Mouse (Mus musculus): ENCODE measurements around the gene Rad17.

DNA sequence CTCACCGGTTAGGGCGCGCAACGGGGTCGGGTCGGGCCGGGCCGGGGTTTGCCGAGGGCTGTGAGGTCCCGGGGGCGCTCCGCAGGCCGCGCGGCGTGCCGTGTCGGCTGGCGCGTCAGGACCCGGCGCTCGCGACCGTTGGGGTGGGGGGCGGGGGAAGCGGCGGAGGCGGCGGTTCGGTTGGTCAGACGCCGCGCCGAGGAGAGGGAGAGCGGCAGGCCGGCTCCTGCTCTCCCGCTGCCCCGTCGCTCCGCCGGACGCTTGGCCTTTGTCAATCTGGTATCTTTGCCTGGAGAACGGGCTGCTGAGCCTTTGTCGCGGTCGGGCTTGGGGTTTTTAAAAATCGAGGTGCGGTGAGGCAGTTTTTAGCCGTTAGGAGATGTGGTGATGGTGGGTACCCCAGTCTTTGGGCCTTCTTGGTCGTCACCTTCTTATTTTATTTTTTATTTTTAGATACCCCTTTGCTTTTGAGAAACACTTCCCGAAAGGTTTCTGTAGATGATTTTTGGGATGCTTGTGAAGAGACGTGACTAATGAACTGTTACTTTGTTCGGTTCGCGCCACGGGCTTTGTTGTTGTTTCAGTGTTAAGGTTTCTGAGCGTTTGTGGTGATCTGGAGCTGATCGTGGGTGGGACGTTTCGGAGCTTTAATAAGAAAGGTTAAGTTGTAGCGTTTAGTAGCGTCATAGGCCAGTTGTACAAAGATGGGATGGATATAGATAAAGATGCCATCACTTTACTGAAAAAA is 762 bp upstream of the Rad17 start, which contains the start of gene Taf9:
- TF ChIP-seq CTCF (IDR thresholded peaks at IDR 0.05) (no peak), EP300 (IDR thresholded peaks at IDR 0.05) (no peak)

All from lung, postnatal 0 days (tissue).